Mouse (Mus musculus) mesoderm, embryonic 11.5 days (tissue): ENCODE measurements at regions not wholly inside any gene's neighbourhood (a gene's known extent, or its start where the extent isn't known, plus 50 kb on each side); places are given as distances from the start of the nearest gene placed in this dataset.

ENCODE experiments used
- DNase-seq: peaks from one replicate; pipeline ENCODE4 v3.0.0-alpha.2; 2012; ENCODE audit warnings: low read depth, low spot score

DNA sequence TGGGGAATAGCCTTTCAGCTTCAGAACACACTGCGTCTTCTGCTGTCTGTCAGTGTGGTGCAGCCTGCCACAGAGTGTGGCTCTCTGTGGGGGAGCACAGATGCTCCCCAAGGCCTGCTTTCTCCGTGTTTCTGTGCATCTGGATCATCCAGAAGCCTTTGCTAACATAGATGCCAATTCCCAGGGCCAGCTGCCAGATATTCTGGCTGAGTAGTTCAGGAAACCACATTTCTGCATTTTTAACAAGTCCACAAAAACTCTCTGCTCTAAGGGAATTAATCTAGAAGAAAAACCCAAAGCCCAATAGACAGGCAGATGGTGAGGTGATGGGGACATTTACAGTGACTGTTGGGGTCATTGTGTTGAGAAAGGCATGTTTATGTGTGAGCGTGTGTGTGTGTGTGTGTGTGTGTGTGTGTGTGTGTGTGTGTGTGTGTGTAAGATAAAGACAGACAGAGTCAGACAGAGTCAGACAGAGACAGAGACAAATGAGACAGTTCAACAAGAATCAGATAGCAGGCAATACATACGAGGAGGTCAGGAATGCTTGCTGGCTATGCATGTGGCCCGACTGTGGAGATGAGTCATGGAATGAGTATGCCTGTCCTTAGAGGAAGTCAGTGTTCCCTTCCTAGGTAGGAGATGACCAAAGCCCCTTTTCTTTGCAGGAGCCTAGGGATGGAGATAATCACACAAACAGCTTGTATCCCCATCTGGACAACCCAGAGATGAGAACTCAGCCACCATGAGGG, 176.3 kb upstream of the Spaca1 start:
- no peak for DNase-seq

- no peak for DNase-seq
These were observed 176.9 kb upstream of the Spaca1 start for GRCm38 (mm10) chr4:34226886-34227285.

- no peak for DNase-seq
These were observed 177.6 kb upstream of the Spaca1 start for GRCm38 (mm10) chr4:34227611-34228010.

DNA sequence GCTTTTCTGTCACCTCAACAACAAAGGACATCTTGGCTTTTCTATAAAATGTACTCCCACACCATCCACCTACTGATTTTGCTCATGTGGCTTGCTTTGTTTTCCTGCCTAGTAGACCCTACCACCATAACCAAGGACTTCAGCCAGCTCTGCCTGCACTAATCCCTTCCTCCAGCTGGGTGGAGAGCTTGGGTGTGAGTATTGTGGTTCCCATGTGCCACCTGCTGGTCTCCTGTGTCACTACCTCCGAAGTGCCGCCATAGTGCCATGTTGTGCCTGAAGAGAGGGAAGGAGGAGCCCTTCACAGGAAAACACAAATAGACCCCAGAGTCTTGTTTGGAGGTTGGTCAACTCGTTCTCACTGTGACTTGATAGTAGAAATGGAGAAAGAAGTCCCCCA, 181.3 kb upstream of the Spaca1 start:
- DNase-seq: peak; percentile 78

GRCm38 (mm10) chr4:34234204-34234603, 184.2 kb upstream of the Spaca1 start:
- DNase-seq: peak; percentile 49

GRCm38 (mm10) chr4:34234645-34235044, 184.7 kb upstream of the Spaca1 start:
- DNase-seq: no peak

DNA sequence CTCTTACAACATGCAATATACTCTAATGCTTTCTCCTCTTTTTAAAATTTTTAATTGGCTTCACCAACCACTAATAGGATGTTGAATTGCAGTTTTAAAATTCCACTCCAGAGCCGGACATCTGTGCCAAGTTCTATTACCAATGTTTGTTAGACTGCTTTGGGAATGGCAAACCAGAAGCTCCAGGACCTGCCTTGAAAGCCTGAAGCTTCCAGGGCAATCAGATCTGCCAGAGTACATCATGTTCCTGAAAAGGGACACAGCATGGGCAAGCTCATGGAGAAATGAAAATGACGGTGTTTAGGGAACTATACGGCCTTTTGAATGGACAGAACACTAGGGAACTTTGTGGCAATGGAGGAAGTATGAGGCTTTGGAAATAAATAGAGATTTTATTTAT, 187.8 kb upstream of the Spaca1 start:
- DNase-seq: no peak

DNA sequence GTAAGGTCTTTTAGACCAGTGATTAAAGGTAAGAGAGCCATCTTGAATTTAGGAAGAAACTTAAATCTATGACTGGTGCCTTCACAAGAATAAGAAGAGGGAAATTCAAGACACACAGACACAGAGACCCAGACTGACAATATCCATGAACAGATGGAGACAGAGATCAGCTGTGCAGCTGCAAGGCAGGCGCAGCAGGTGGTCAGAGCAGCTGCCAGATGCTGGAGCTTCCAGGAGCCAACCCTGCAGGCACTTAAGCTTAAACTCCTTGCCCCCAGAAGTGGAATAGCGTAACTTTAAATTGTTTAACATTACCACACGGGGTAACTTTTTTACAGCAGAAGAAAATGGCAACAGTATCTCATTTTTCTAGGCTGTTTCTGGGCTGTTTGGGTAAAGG, 189.6 kb upstream of the Spaca1 start:
- peak; percentile 34 for DNase-seq

GRCm38 (mm10) chr4:34241060-34241571, 191.1 kb upstream of the Spaca1 start:
- no peak for DNase-seq

DNA sequence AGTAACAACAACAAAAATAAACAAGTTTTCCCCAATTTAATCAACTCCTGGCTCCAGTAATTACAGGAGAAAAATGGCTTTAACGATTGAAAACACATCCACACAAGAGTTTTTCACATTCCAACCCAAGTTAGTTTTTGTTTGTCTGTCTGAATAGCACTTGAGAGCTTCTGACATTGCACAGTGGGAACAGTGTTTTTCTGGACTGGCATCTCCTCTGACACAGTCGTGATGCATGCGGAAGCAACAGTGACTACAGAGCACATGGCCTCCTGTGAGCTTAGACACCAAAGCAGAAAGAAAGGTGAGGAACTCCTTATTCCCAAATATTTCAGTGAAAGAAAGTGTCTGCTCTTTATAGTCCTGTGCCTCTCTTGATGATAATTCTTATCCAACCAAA, 191.7 kb upstream of the Spaca1 start:
- DNase-seq: no peak

DNA sequence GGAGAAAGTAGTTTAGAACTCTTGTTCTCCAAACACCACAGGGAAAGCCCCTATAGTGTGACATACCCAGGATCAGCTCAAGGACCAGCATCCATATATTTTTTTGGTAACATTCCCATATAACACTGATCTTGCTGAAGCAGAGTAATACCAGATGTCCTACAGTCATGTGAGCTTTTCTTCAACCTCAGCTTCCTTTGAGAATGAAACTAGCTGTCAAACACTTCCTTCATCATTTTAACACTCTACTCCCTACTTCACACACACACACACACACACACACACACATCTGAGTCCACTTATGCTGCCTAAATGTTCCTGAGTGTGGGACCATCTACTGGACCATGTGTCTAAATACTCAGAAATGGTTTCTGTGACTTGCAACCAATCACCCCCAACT, 209.5 kb upstream of the Spaca1 start:
- no peak for DNase-seq

DNA sequence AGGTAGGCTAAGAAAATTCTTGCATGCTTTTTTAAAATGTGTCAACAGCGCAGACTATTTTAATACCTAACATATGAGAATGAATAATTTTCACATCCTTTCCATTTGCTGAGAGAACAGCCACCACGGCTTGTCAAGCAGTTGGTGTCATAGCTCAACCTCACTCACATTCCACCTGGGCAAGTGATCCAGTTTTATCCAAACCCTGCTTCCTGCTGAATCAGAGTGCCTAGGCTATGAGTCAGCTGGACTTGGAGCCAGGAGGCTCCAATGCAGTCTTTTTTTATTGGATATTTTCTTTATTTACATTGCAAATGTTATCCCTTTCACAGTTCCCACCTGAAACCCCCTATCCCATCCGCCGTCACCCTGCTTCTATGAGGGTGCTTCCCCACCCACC, 210.5 kb upstream of the Spaca1 start:
- no peak for DNase-seq

- DNase-seq: no peak
These were observed 211.8 kb upstream of the Spaca1 start for GRCm38 (mm10) chr4:34261809-34262208.

DNA sequence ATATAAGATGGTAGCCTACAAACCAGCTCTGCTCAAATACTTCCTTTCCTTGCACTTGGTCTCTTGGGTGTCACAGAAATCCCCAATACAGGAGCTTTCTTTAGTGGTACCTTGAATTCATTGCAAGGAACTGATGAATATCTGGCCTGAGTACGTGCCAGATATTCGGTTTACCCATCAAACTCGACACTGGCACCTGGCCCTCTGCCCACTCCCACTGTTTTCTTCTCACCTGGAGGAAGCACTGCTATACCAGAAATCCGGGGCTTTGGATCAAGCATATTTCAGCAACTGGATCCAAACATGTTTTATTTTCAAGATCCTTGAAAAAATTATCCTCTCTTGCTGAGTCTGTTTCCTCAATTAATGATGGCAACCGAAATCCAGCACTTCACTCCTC, 214.4 kb upstream of the Spaca1 start:
- DNase-seq: no peak

DNA sequence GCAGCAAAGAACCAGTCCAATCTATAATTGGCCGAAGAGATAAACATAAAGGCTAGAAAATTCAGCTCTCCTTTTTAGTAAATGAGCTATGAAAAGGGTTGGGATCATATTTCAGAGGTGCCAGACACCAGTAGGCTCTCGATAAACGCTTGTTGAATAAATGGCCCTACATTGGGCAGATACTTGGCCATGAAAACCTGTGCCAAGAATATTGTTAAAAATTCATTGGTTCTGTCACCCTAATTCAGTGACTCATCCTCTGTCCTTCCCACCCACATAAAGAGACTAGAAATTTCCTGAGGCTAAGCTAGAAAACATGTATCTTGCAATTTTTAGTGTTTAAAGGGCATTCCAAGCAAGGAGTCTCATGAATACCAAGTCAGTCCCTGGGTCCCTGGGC, 224.3 kb upstream of the Spaca1 start:
- DNase-seq: no peak

DNA sequence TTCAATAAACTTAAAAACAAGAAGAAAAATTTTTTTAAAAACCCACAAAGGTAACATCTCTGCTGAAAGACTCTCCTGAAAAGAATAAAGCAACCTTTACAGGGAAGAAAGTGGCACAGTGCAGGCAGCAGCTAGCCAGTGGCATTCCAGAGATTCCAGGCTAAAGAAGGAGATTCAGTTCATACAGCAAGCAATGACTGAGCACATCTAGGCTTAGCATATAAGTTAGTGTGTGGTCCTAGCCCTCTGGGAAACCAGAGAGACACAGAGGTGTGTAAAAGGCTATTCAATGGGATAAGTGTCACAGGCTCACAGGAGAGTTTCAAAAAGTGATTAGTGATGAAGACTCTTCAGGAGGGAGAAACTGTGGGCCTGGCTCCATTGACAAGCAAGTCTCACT, 225.4 kb upstream of the Spaca1 start:
- DNase-seq: peak; percentile 37

DNA sequence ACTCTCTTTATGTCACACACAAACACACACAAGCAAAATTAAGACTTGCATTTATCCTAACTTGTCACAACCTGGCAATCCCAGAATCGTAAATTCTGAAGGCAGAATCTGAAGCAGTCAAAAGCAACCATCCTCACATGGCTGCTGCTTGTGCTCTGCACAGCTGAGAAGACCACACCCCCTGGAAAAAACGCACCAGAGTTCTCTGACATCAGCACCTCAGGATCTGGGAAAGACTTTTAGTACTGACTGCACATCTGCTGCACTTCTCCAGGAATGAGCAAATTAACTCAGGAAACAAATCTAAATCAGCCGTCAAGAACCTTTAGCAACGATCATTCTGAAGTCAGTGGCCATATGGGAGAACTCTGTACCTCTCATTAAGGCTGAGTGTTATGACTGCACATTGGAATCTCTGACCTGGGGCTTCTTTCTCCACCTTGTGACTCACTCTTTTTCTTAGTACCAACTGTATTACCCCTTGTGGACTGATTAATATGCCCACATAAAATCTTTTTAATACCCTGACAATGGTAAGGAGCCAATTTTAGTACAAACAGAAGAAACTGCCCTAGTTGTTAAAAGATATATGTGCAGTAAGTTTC, 248.1 kb upstream of the Akirin2 start:
- no peak for DNase-seq

- DNase-seq: no peak
These were observed 241.7 kb upstream of the Akirin2 start for GRCm38 (mm10) chr4:34308921-34309563.

- DNase-seq: peak; percentile 61
These were observed 240.6 kb upstream of the Akirin2 start for GRCm38 (mm10) chr4:34310061-34310642.

DNA sequence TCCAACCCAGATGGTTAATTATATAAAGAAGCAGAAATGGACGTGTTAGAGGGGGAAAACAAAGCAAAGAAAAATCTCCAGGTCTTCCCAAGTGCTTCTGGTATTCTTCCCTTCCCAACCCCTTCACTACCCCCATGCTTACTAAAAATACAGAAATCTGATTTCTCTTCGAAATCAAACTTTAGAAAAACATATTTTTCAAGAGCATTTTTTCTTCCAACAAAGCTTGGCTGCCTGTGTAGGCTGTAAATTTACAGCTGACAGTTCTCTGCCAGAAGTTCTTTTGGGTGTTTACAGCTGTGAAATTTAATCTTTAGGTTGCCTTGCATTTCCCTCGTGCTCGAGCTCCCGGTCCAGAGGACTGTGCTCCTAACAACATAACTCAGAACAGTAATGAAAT, 234.9 kb upstream of the Akirin2 start:
- DNase-seq: no peak

- no peak for DNase-seq
These were observed 227.9 kb upstream of the Akirin2 start for GRCm38 (mm10) chr4:34322841-34323240.

DNA sequence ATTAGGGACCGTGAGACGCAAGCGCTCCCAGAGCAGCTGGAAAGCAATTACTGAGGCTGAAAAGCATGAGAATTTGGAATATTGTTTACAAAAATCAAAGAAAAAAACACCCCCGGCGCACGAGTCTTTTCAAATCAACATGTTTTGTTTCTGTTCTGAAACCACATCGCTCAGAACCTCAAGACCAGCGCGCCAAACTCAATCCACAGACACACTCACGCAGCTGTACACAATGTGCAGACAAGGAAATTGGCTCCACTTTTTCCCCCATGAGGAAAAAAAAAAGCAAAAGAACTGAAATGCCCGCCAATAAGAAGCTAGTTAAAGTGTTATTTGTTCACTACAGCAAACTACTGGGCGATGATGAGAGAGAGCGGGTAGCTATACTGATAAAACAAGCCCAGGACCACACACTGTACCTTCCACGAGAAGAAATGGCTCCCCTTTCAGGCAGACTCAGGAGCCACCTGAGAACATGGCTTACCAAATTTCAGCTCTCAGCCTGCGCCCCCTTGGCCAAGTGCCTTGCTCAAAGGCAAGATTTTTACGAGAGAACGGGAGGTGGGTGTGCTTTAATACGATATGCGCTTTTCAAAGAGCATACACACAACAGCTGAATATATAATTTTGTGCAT, 222.5 kb upstream of the Akirin2 start:
- no peak for DNase-seq
